Mouse (Mus musculus) R1 (cell line): ENCODE measurements around the gene Hlcs.

Experiments
- DNase-seq: peaks from one replicate; pipeline ENCODE4 v3.0.0-alpha.2; 2018; ENCODE audit warnings: low read depth, low spot score

Gene Hlcs

GRCm38 (mm10) chr16:94208826-94209225, 104.5 kb downstream of the Hlcs start:
- DNase-seq = no peak

DNA sequence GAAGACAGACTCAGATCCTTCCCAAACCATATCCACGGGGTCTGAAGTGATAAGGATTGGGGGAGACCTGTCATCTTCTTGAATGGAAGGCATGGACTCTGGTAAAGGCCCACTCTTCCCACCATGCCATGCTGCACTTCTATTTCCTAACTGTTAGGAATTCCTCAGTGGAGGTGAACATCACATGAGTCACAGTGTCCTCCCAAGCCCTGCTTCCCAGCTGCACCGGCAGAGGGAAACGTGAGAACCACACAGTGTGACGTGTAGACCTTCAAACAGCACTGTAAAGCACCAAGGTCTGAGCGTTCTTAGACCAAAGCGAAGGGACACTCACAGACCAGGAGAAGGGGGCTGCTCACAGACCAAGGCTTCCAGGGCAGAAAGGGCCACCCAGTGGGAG, 105.2 kb downstream of the Hlcs start:
- DNase-seq = no peak

DNA sequence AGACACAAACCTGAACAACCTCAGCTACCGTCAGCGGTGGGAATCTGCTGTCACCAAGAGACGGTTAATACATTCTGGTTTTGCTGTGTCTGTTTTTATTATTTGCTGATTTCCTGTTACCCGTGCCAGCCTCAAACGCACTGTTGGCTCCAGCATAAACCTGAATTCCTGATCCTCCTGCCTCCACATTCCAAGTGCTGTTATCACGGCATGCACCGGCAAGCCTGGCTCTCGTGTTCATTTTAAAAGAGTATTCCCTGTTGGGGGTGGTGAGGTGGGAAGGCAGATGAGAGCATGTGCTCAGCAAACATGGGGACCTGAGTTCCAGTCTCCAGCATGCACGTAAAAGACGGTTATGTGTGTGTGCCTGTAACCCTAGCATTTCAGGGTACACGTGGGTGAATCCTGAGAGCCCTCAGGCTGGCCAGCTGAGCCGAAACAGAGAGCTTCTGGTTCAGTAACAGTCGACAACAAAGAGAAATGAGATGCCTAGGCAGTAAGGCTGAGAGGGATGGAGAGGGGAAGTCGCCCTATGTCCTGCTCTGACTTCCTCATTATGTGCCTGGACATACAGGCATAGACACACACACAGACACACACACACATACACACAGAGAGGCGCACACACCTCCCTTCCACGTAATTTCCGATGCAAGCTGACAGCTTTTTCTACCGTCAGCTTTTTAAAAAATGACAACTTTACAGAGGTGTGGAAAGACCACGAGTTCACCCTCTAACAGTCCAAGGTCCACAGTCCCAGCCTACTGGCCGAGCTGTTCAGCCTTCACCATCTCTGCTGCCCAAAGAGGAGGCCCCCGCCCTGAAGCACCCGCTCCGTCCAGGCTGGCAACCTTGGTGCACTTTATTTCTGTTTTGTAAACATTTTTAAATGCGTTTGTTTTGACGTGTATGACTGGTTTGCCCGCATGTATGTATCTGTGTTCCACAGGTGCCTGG, 107.6 kb downstream of the Hlcs start:
- DNase-seq = no peak

DNA sequence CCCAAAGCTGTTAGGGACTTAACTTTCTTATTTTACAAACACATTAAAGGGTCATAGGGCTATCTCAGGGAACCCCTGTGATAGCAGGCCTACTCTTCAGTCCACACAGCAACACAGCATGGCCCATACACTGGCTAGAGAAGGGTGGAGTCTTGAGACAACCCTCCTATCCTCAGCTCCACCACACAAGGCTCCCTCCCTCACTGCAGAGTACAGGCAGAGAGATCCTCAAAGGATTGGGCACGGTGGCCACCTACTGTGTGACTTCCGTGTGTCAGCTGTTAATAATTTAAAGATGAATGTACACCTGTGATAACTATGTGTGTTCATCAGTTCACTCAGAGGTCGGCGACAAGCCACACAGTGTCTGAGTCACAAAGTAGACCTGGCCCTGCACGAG, 112.0 kb downstream of the Hlcs start:
- DNase-seq = no peak

GRCm38 (mm10) chr16:94195913-94196312, 117.5 kb downstream of the Hlcs start:
- no peak for DNase-seq

DNA sequence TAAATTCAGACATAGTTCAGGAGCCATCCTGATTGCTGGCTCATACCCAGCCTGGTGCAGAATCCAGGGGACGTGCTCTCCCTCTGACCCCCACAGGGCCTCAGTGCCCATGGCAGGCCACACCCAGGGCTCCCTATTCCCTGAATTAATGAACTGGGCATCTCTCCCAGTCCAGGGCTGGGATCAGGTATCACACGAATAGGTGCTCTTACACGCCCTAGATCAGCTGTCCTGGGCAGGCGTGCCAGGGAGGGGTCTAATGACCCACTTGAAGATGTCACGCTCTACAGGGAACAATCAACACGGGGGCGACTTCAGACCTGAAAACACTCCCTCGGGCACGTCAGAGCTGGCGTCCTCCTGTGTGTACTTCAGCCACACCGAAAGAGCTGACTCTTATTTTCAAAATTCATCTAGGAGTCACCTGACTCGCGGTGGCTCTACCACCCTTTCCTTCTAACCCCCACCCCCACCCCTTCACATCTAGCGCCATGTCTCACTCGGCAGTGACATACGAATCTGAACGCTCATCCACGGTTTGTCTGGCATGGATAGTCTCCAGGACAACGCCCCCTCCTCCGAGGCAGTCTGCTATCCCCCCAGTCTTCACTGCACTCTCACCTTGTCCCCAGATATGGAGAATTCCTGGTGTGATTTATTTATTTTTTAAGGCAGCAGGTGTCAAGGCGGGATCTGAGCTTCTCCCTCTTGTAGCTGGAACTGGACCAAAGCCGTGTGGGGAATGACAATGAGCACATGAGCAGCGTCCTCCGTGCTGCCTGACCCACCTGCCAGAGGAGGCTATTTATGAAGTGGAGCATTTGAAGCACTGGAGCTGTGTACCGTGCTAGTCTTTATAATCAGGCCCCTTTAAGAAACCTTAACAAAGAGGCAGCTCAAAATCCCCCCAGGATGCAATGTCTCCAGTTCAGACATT, 121.7 kb downstream of the Hlcs start:
- DNase-seq = no peak

- DNase-seq = no peak
Observed at GRCm38 (mm10) chr16:94190256-94190655, 123.1 kb downstream of the Hlcs start.

- no peak for DNase-seq
Observed at GRCm38 (mm10) chr16:94186526-94186925, 126.8 kb downstream of the Hlcs start.

DNA sequence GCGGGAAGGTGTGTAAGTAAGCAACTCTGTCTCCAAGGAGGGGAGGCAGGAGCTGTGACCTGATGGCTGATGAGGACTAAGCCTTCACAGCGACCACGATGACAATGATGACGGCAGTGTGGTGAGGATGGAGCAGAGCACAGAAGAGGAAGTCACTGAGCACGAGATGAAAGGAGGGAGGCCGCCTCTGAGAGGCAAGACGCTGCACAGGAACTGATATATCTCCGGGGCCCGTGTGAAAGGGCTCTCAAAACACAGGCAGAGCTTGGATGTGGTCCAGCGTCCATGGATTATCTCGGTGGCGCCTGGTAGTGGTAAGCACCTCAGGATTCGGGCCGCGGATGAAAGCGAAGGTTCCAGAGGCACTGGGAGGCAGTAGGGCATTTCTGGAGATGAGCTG, 127.9 kb downstream of the Hlcs start:
- no peak for DNase-seq

GRCm38 (mm10) chr16:94180122-94180870, 133.1 kb downstream of the Hlcs start:
- DNase-seq = no peak

GRCm38 (mm10) chr16:94179341-94180121, 133.8 kb downstream of the Hlcs start:
- no peak for DNase-seq

DNA sequence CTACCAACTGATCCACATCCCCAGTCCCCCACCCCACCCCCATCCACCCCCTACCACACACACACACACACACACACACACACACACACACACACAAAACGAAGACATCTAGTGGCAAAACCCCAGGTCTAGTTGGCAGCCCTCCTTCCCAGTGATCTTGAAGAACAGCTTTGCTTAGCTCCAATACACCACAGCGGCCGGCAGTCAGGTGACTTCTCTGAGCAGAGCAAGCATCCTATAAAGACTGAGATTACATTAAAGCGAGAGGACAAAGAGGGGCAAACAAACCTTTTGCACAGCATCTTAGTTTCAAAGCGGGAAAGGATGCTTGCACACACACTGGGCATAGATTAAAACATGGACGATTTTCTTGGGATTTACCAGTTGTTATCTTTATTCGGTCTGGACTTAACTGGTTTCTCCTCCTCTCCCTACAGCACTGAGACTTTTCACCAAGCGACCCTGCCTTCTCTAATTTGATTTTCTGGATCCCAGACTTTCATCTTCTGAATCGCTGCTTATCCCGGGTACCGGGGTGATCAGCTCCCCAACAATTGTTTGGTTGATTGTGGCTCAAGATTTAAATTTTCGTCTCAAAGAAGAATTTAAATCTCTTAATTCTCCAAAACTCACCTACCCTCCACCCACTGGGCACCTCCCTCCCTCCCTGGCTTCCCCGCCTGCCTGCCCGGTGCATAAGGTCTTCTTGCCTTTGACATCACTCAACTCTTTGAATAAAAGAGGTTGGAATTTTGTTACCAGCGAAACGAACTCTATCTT, 134.7 kb downstream of the Hlcs start:
- DNase-seq = no peak

DNA sequence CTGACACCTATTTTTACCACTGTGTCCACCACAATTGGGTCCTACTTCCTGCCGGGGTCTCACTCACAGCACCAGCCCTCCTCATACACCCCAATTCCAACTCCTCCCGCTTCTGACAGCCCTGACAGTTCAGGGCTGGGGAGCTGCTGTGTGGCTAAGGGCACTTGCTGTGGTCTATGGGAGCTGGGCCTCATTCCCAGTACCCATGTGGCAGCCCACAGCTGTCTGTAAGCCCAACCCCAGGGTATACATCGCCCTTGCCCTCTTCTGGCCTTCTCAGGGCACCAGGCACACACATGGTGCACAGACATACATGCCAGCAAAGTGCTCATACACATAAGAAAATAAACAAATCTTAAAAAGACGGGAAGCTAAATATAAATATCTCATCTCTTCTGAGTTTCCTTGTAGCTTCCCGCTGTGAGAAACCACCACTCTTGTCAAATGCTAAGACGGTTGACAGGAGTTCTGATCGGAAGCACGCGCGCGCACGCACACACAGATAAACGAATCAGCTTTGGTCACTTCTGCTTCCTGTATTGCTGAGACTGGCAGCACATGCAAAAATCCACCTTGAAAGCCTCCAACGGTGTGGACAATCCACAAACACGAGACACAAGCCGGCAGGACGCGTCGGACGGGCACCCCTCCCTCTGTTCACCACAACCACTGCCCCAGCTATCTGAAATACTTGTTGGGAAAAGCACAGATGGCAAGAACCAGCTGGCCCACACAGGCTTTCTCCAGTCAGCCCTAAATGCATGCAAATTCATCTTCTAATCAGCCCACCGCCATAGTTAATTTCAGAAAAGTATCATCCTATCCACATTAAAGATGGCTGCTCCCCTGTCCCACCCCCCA, 136.1 kb downstream of the Hlcs start:
- DNase-seq = no peak

DNA sequence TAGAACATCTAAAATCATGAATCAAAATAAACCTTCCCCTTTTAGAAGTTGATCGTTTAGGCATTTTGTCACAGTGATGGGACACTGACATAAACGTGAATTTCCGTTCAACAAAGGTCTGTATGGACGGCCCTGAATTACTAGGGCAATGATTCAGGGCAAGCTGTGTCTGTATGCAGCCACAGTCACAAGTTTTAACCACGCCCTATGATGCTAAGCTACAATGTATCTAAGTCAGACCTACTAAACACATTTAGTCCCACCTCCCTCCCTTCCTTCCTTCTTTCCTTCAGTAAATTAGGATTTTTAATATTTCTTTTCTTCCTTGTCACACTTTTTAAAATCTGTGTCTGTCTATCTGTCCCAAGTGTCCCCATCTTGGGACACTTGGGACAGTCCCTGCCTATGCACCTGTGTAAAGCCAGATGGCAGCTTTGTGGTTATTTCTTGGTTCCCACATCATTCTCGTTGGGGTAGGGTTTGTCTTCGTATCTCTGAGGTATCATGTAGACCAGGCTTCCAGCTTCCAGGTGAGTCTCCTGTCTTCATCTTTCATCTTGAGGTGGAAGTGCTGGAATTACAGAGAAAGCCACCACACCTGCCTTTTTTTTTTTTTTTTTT, 137.9 kb downstream of the Hlcs start:
- DNase-seq = no peak

DNA sequence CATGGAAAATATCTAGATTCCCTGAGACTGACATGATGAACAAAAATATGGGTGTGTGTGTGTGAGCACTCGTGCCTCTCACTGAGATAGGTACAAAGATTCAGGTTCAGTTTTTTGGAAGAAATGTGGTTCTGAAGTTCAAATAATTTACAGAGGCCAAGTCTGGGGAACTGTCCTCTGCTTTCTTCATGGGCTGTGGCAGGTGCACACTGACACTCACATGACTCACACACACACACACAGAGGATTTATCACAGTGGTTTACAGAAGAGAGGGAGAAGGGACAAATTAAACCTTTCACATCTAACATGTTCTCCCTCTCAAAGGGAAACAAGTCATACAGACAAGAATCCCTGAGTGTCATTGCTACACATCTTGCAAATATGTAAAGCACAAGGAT, 140.0 kb downstream of the Hlcs start:
- no peak for DNase-seq

- peak; percentile 98 for DNase-seq
Observed at GRCm38 (mm10) chr16:94170218-94170617, 143.2 kb downstream of the Hlcs start.

DNA sequence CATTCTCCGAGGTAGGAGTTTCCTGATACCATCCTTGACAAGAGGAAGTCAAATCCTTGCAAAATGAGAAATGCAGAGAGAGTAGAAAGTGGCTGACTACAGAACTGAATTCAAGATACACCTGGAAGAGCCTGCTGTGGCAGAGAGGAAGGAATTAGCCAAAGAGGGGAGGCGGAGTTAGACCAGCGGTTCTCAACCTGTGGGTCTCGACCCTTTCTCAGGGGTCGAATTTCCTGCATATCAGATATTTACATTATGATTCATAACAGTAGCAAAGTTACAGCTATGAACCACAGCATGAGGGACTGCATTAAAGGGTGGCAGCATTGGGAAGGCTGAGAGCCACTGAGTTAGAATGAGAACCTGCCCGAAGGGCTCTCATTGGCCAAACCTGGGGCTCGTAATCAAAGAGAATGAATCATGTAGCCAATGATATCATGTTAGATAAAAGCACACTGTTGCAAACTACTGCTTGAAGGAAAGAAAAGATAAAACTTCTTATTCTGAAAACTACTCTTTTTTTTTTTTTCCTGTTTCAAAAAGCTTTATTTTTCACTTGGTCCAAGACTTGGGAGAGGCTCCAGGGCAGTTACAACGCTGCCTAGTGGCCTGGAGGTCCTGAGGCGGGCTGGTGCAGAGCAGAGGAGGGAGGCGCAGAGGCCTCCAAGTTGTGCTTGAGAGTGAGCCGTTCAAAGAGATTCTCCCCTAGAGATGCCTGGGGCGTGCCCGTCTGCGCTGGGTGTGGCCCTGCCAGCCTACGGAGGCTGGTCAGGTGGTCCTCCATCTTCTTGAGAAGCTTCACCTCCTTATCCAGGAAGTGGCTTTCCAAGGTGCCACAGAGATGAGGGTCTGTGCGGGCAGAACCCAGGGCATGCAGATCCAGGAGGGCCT, 144.5 kb downstream of the Hlcs start:
- DNase-seq = peak; percentile 65

DNA sequence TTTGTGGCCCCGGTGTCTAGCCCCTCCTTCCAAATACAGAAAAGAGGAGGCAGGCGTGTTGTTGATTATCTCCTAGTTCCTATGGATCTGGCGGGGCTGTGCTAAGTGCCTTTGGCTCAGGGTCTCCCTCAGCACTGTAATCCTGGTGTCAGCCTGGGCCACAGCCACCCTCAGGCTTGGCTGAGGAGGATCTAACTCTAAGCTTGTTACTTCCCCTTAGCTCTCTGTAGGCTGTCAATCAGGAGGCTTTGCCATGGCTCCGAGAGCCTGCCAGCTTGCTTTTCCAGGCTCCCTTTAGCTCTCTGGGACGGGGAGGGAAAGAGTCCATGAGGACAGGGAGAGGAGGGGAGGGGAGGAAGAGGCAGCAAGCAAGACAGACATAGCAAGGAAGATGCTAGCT, 148.4 kb downstream of the Hlcs start:
- DNase-seq = no peak
